Mouse (Mus musculus) stomach, postnatal 0 days (tissue): Measurements from ENCODE around the gene Mrpl2.

Source experiments
- CTCF ChIP-seq: IDR thresholded peaks from 2 replicates; pipeline ENCODE4 v1.5.1; 2016; ENCODE audit warnings: antibody characterized with exemption, low read depth, mild to moderate bottlenecking, moderate library complexity
- EP300 ChIP-seq: optimal IDR thresholded peaks from 2 replicates; pipeline ENCODE3; 2016; ENCODE audit warnings: antibody characterized with exemption

DNA sequence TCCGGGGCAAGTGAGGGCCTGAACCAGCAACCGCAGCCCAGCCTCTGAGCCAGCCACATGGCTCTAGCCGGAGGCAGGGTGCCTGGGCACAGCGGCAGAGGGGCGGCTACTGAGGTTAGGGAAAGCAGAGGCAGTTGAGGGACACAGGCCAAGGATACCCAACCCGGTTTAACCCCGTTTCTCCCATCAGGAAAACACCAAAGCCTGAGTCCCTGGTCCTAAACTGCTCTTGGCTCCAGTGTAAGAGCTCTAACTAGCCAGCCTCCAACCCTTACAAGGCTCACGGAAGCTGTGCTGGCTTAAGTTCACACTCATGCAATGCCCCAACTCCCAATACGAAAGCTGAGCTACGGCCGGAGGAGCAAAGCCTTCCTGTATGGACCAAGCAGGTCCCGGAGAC is 21.4 kb upstream of the Mrpl2 start:
- TF ChIP-seq EP300, result no peak
- TF ChIP-seq CTCF, result no peak
